Mouse (Mus musculus): ENCODE measurements around the gene Mrgprb4.

GRCm38 (mm10) chr7:48226114-48226513, 27.0 kb upstream of the Mrgprb4 start:
- TF ChIP-seq CTCF (conservative IDR thresholded peaks at IDR 0.05; ENCODE audit: low read length) (no peak), POU5F1 (IDR thresholded peaks at IDR 0.05; ENCODE audit: borderline replicate concordance, low read length) (no peak)

Measured in E14TG2a.4 (cell line).